Mouse (Mus musculus): ENCODE data around the gene Atp1a4.
"Not testable (repeated sequence)": the region's sequence is repeated elsewhere in the genome, so short reads cannot be mapped to it uniquely, and the experiment has no call there.

Gene Atp1a4

GRCm38 (mm10) chr1:172281522-172282254 is 23.5 kb upstream of the Atp1a4 start:
- DNase-seq (ENCODE audit: low spot score) = no peak

DNA sequence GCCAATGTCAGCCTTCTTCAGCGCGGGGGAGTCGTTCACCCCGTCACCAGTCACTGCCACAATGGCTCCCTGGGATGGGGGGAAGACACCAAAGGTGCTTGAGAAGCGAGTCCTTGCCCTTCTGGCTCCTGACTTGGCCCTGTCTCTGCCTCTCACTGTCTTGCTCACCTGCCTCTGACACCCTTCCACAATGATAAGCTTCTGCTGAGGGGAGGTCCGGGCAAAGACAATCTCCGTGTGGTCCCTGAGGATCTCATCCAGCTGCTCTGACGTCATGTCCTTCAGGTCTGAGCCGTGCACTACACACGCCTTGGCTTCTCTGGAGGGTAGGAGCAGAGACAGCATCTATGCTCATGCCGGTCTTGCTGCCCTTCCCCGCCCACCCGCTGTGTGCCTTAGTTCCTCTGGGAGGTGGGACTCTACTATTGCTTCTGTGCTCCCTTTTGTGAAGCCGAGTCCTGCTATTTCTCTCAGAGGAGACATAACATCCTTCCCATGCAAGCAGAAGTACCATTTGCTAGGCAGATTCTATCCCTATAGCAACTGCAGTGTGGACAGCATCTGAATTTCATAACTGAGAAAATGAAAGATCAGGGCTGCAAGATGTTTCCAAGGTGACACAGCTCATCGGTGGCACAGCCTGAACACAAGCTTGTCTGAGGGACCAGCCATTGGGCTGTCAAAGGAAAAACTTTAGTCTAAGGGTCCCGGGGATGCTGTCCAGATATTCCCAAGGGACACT is 21.7 kb upstream of the Atp1a4 start:
- DNase-seq (ENCODE audit: low spot score) = no peak

- no peak for DNase-seq (ENCODE audit: low spot score)
These were observed 20.1 kb upstream of the Atp1a4 start for GRCm38 (mm10) chr1:172278328-172278727.

GRCm38 (mm10) chr1:172277172-172277571 is 19.0 kb upstream of the Atp1a4 start:
- no peak for DNase-seq (ENCODE audit: low spot score)

DNA sequence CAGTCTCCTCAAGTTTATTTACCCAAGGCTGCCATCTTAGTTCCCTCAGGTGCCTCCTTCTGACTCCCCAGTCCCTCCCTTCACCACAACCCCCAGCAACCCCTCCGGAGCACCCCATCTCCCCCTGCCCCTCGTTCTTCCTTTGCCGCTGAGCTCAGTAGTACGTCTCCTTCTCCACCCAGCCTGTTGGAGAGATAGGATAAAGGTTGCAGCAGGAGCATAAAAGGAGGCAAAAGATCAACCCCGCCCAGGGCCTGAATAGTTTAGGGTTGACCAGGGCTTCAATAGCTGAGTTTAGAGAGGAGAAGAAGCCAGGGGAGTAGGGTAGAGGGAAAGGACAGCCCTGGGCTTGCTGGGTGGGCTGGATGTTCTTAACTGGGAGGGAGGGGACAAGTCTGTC is 16.3 kb upstream of the Atp1a4 start:
- DNase-seq (ENCODE audit: low spot score) = no peak

GRCm38 (mm10) chr1:172274116-172274515 is 15.9 kb upstream of the Atp1a4 start:
- DNase-seq (ENCODE audit: low spot score) = no peak

DNA sequence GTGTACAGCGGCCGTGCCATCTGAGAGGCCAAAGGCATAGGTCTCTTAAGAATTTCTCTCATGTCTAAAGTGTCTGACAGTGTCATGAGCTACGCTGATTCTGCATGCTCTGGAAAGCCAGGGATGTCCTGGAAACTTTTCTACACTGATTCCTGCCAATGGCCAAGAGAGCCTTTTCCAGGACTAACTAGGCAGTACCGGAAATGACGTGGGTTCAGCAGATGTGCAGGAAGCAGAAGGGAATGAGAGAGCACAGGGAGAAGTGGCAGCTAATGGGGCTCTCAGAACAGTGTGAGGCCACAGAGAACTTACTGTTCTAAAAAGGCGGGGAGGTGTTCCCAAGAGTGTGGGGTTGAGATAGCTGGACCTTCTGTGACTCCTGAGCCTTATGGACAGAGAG is 15.2 kb upstream of the Atp1a4 start:
- DNase-seq (ENCODE audit: low spot score) = no peak

DNA sequence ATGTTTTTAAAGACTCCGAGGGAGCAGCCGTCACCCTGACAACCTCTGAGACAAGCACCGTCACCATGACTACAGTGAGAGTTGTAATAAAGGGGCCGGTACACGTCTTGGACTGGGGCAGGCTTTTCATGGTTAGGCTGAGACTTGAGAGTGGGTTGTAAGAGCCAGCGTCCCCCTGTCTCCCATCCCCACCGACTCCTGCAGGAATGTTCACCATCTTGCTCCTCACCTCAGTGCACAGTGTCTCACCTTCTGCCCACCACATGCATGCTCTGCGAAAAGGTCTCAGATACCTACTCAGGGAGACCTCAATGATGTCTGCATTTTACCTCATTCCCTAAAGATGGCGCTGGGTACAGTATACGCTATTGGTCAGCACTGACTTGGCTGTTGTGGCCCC is 13.6 kb upstream of the Atp1a4 start:
- DNase-seq (ENCODE audit: low spot score) = no peak

DNA sequence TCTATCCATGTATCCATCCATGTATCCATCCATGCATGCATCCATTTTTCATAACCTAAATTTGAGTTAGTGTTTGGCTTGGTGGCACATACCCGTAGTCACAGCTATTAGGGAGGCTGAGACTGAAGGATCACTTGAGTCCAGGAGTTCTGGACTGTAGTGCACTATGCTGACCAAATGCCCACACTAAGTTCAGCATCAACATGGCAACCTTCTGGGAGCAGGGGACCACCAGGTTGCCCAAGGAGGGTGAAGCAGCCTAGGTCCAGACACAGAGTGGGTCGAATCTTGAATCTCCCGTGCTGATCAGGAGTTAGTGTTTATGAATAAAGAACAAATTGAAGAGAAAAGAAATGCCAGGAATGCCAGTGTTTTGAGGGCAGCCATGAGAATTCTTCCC is 13.0 kb upstream of the Atp1a4 start:
- no peak for DNase-seq (ENCODE audit: low spot score)

DNA sequence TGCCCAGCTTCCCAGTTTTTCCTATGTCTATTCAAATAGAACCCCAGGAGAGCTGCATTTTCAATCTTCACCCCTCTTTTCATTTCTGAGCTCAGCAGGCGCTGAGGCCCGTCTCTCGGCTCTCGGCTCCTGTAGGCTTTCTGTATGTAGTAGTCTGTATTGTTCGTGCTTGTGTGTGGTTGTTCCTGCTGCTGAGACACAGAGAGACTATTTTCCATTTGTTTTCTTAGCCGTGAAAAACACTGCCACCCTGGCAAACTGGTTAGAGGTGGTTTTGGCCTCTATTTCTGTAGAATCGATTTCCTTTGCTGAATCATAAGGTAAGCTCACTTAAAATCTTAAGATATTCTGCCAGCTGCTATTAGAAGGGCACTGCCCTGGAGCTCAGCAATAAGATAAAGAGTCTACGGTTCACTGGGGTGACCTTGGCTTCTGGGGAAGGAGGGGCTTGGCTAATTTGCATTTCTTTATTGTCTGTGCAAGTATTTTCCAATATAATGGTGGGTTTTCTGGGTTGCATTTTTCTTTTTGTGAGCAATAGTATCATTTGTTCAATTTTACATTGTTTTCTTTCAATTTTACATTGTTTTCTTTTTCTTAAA is 3.4 kb upstream of the Atp1a4 start, which contains the start of gene Igsf8:
TSS of gene Igsf8 (plus strand) at position 165 of the 602 bp plus-strand sequence.
- DNase-seq (ENCODE audit: low spot score) = no peak

DNA sequence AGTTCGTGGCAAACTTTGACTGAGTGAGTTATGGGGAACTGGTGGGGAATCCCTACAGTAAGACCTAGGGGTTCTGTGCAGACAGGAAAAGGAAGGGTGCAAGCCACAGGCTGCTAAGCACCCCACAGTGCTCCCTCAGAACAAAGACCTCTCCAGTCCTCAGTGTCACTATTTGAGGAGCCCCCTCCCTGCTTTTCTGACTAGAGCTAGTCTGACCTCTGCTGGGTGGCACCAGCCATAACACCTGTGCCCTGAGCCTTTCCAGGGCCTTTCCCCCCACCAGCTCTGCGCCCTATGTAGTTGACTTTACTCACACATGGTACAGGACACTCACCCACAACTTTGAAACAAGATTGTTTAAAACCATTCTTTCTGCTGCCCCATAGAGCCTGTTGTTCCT is 10.5 kb downstream of the Atp1a4 start:
- no peak for DNase-seq (ENCODE audit: low spot score)

DNA sequence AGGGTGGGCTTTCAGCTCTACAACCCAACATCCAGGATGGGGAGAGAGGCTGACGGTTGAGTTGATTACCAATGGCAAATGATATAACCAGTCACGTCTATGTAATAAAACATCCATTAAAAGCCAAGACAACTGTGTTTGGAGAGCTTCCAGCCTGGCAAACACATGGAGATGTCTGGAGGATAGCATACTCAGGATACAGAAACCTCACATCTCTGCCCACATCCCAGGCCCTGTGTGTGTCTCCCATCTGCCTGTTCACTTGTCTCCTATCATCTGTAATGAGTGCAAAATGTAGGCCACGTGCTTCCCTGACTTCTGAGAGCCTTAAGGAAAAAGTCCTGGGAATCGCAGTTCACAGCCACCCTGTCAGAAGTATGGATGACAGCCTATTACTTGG is 11.0 kb downstream of the Atp1a4 start:
- no peak for DNase-seq (ENCODE audit: low spot score)

GRCm38 (mm10) chr1:172244645-172245044 is 13.6 kb downstream of the Atp1a4 start:
- not testable (repeated sequence) for DNase-seq (ENCODE audit: low spot score)

- peak; percentile 64 for DNase-seq (ENCODE audit: low spot score)
These were observed 14.5 kb downstream of the Atp1a4 start for GRCm38 (mm10) chr1:172243547-172244205.

GRCm38 (mm10) chr1:172242401-172242800 is 15.8 kb downstream of the Atp1a4 start:
- DNase-seq (ENCODE audit: low spot score) = no peak

DNA sequence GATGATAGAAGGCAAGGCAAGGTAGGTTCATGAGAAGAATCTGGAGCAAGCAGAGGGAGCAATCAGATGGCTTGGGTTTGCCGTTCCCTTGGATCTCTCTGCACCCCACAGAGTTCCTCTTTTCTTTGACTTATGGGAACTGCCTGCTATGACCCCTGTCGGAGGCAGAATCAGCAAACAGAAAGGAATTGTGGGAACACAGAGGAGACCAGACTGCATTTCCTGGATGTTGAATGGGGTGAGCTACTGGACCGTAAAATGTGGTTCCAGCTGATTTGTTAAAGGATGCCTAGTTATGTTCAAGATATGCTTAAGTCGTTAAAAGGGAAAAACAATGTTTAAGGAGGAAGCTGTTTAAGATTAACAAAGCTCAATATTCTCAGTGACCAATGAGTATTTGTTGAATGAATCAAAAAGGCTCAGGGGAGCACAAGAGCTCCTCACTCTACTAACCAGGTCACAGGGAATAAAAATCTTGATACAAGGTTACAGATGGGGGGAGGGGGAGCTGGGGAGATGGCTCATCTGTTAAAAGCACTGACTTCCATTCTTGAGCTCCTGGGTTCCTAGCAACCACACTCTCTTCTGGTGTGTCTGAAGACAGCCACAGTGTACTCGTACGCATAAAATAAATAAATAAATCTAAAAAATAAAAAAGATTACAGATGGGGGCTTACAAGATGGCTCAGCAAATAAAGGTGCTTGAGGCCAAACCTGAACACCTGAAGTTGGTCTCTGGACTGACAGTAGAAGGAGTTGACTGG is 17.1 kb downstream of the Atp1a4 start:
- no peak for DNase-seq (ENCODE audit: low spot score)

GRCm38 (mm10) chr1:172229215-172229614 is 29.0 kb downstream of the Atp1a4 start:
- DNase-seq (ENCODE audit: low spot score) = no peak

- DNase-seq (ENCODE audit: low spot score) = no peak
These were observed 30.0 kb downstream of the Atp1a4 start for GRCm38 (mm10) chr1:172228209-172228608.

GRCm38 (mm10) chr1:172221297-172222063 is 36.7 kb downstream of the Atp1a4 start:
- no peak for DNase-seq (ENCODE audit: low spot score)

DNA sequence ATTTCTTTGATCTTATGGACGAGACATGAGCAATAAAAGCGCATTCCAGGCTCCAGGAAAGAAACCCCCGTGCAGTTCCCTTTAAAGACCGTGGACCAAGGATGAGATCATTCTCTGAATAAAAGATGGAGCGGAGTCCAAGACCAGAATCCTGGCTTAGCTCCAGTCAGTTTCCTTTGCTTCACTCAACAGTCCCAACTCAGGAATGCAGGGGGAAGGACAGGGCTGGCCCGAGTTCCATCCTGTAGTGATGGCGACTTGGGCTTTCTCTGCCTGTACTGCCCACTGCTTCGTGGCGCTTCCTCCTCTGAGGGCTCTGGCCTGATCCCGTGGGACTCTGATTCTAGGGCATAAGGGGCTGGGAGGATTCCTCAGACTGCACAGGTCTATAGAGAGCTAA is 37.8 kb downstream of the Atp1a4 start:
- DNase-seq (ENCODE audit: low spot score) = no peak

Data from testis, postnatal 10 days (tissue).